Mouse (Mus musculus): ENCODE measurements around the gene Degs1. TPM values are rescaled to one million over a fixed set of nuclear protein-coding genes. Genes with fewer than 3 reads are reported as not detected.

The Degs1 gene
- 70.2 and 70.6 TPM in 2 replicates for polyA plus RNA-seq (2016; fragmentation: Nextera tagmentation; extraction: Ambion mirVana)

DNA sequence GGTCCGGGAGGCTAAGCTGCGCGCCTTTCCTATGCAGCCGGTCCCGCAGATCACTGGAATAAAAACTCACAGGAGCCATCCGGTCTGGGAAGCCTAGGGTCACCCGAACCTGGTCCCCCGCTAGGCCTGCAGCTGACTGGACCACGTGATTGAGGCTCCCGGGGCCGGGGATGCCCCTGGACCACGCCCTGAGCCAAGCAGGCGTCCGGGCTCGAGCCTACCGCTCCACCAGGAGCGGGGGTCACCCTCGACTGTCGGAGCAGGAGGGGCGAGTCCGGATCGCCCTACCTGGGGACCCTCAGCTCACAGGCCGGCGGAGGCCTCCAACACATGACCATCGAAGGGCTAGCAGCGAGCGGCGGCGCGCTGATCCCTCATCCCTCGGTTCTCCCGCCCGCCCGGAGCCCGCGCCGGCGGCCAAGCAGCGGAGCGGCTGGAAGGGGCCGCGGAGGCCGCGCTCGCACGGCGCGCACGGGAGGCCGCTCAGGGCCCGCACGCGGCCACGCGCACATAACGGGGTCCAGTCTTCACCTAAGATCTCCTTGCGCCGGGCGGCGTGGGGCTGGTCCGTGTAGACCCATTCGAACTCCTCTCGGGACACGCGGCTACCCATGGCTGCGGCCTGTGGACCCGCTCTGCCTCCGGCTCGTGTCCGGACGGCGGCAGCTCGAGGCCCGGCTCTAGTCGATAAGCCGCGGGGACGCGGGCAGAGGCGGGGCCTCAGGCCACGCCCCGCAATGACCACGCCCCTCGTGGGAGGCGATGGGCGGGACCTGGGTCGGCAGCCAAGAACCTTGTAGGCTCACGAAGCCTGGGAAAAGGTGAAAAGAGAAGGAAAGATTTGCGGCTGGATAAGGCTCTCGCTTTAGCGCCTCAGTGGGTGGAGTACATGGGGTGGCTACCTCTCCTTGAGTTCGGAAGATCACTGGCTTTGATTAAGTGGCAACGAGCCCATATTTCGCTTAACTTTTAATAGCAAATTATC is at the start of gene Degs1:
Degs1 (minus strand) TSS at position 714 of the 985 bp plus-strand sequence.
- peak within 1 kb of the TSS; percentile 68 for H3K4me2 ChIP-seq (replicated peaks)
- no peaks in the 10 kb centered on the region for H3K9me3 ChIP-seq (replicated peaks)
- 0 out of 2 replicates have a peak, but pooled peaks cover 3% of the 10 kb centered on the region for H3K27me3 ChIP-seq
- H3K27ac ChIP-seq, result peak within 1 kb of the TSS; percentile 83
- peaks cover 21% of the 10 kb centered on the region for H3K4me1 ChIP-seq
- peaks cover 14% of the 10 kb centered on the region for H3K36me3 ChIP-seq
- peak; percentile 92 for ATAC-seq (ENCODE audit: low FRiP score)
- peak within 1 kb of the TSS; percentile 68 for H3K4me3 ChIP-seq
- peak within 1 kb of the TSS; percentile 78 for H3K9ac ChIP-seq
- WGBS, result under 1% methylated on average over 94 of the region's 94 CpGs

DNA sequence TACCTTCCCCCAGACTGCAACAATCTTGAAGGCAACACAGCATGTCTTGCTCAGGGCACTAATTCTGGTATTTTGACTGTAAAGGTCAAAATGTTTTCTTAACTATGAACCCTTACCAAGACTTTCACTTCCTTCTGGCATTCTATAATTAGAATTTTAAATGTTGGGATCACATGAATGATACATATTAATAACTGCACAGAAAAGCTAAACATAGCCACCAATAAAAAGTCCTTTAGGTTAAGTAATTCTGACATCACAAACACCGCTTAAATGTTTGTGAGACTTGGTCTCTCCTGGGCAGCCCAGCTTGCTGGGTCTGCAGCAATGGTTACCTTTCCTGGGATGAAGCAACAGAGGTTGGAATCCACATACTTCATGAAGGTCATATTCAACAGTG is 43.3 kb upstream of the Degs1 start:
- Histone ChIP-seq H3K36me3 (peaks cover 75% of the 10 kb centered on the region), H3K4me3 (no peak overlapping the region), H3K9ac (no peak overlapping the region), H3K4me1 (no peaks in the 10 kb centered on the region), H3K27me3 (no peaks in the 10 kb centered on the region), H3K27ac (no peak overlapping the region), H3K4me2 (replicated peaks) (no peak overlapping the region), H3K9me3 (replicated peaks) (no peaks in the 10 kb centered on the region)
- WGBS, result 97% methylated on average over 1 of the region's 1 CpGs
- ATAC-seq (ENCODE audit: low FRiP score), result no peak

GRCm38 (mm10) chr1:182324552-182324951 is 41.9 kb upstream of the Degs1 start:
- Histone ChIP-seq H3K27me3 (no peaks in the 10 kb centered on the region), H3K4me1 (no peaks in the 10 kb centered on the region), H3K9me3 (replicated peaks) (no peaks in the 10 kb centered on the region), H3K4me2 (replicated peaks) (no peak overlapping the region), H3K27ac (no peak overlapping the region), H3K4me3 (no peak overlapping the region), H3K36me3 (peaks cover 82% of the 10 kb centered on the region), H3K9ac (no peak overlapping the region)
- WGBS, result 96% methylated on average over 7 of the region's 7 CpGs
- no peak for ATAC-seq (ENCODE audit: low FRiP score)

DNA sequence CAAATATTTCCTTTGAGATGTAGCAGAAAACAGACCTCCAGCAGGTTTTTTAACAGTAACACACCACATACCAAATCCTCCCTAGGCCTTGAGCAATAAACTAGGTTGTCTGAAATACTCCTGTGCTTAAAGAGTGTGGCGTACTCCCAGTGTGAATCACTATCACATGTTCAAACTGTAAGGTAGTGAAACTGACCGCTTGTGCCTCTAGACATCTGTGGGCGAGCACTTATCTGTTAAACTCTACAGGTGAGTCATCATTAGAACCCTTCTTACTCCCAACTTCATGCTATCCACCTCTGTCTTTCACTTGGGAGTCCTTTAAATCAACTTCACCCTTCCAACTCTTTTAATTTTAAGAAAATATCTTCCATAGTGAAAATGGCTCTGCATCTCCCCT is 40.5 kb upstream of the Degs1 start:
- Histone ChIP-seq H3K4me2 (replicated peaks) (no peak overlapping the region), H3K27me3 (no peaks in the 10 kb centered on the region), H3K9me3 (replicated peaks) (no peaks in the 10 kb centered on the region), H3K36me3 (peaks cover 86% of the 10 kb centered on the region), H3K4me3 (no peak overlapping the region), H3K4me1 (no peaks in the 10 kb centered on the region), H3K27ac (no peak overlapping the region), H3K9ac (no peak overlapping the region)
- no peak for ATAC-seq (ENCODE audit: low FRiP score)
- WGBS, result 99% methylated on average over 3 of the region's 3 CpGs

DNA sequence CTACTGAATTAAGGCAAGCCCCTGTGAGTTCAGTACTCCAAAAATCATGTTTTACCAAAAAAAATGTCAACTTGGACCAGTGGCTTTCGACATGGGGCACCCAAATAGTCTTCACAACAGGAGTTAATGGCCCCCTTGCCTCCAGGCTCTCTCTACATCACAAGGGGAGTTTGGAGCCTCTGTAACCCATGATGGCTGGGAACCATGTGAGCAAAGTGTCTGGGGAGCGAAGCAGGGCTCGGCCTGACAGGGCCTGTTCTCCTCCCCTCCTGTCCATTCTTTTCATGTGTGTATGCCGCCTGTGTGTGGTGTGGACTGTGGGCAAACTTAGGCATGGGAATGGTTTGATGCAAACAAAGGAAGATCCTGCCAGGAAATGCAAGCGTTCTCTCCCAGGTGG is 31.6 kb upstream of the Degs1 start:
- H3K4me2 ChIP-seq (replicated peaks), result no peak overlapping the region
- ATAC-seq (ENCODE audit: low FRiP score), result no peak
- peaks cover 3% of the 10 kb centered on the region; the same call in 1 of the 2 replicates for H3K9me3 ChIP-seq (replicated peaks)
- no peaks in the 10 kb centered on the region for H3K4me1 ChIP-seq
- no peaks in the 10 kb centered on the region for H3K27me3 ChIP-seq
- H3K27ac ChIP-seq, result no peak overlapping the region
- no peak overlapping the region for H3K4me3 ChIP-seq
- H3K9ac ChIP-seq, result no peak overlapping the region
- WGBS, result over 99% methylated on average over 5 of the region's 5 CpGs
- peaks cover 69% of the 10 kb centered on the region for H3K36me3 ChIP-seq

DNA sequence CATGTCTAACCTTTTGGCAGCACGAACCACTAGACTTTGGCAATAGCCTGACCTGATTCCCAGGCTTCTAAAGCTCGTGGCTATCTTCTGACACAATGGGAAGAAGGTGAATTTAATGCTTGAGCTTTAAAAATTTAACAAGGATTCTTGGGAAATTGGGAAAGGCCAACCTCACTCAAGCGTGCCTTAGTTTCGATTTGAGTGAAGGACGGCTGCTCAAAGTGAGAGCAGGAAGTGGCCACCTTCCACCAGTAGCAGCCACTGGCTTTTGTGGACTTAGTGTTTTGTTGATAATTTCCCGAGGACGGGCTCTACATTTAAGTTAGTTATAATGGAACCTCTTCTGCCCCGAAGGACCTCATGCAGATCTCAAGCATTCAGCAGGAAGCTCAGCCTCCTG is 30.6 kb upstream of the Degs1 start:
- H3K9me3 ChIP-seq (replicated peaks), result peaks cover 3% of the 10 kb centered on the region; the same call in 1 of the 2 replicates
- no peak overlapping the region for H3K27ac ChIP-seq
- no peak overlapping the region for H3K4me2 ChIP-seq (replicated peaks)
- no peak for ATAC-seq (ENCODE audit: low FRiP score)
- H3K4me1 ChIP-seq, result no peaks in the 10 kb centered on the region
- H3K4me3 ChIP-seq, result no peak overlapping the region
- H3K9ac ChIP-seq, result no peak overlapping the region
- peaks cover 59% of the 10 kb centered on the region for H3K36me3 ChIP-seq
- no peaks in the 10 kb centered on the region for H3K27me3 ChIP-seq
- 94% methylated on average over 8 of the region's 8 CpGs for WGBS

- Histone ChIP-seq H3K36me3 (peaks cover 41% of the 10 kb centered on the region), H3K4me1 (no peaks in the 10 kb centered on the region), H3K4me3 (no peak overlapping the region), H3K4me2 (replicated peaks) (no peak overlapping the region), H3K27me3 (no peaks in the 10 kb centered on the region), H3K9ac (no peak overlapping the region), H3K27ac (no peak overlapping the region), H3K9me3 (replicated peaks) (peaks cover 3% of the 10 kb centered on the region; the same call in 1 of the 2 replicates)
- no peak for ATAC-seq (ENCODE audit: low FRiP score)
- 97% methylated on average over 5 of the region's 5 CpGs for WGBS
Observed at GRCm38 (mm10) chr1:182311376-182311775, 28.8 kb upstream of the Degs1 start.

GRCm38 (mm10) chr1:182310316-182310715 is 27.7 kb upstream of the Degs1 start:
- H3K9ac ChIP-seq, result no peak overlapping the region
- H3K9me3 ChIP-seq (replicated peaks), result peaks cover 3% of the 10 kb centered on the region; the same call in 1 of the 2 replicates
- no peak for ATAC-seq (ENCODE audit: low FRiP score)
- H3K36me3 ChIP-seq, result peaks cover 34% of the 10 kb centered on the region
- no peaks in the 10 kb centered on the region for H3K27me3 ChIP-seq
- no peak overlapping the region for H3K27ac ChIP-seq
- H3K4me1 ChIP-seq, result no peaks in the 10 kb centered on the region
- H3K4me3 ChIP-seq, result no peak overlapping the region
- WGBS, result 91% methylated on average over 2 of the region's 2 CpGs
- H3K4me2 ChIP-seq (replicated peaks), result no peak overlapping the region

DNA sequence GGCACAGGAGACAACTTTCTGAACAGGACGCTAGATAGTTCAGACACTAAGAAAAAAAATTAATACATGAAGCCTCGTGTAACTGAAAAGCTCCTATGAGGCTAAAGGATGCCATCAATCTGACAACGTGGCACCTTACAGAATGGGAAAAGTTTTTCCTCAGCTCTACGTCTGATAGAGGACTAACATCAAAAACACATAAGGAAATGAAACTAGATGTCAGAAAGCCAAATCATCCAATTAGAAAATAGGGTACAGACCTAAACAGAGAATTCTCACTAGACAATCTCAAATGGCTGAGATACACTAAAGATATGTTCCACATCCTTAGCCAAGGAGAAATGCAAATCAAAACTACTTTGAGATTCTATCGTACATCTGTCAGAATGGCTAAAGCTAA is 26.8 kb upstream of the Degs1 start:
- Histone ChIP-seq H3K27ac (no peak overlapping the region), H3K27me3 (no peaks in the 10 kb centered on the region), H3K4me1 (no peaks in the 10 kb centered on the region), H3K9ac (no peak overlapping the region), H3K9me3 (replicated peaks) (peaks cover 3% of the 10 kb centered on the region; the same call in 1 of the 2 replicates), H3K36me3 (peaks cover 25% of the 10 kb centered on the region), H3K4me2 (replicated peaks) (no peak overlapping the region), H3K4me3 (no peak overlapping the region)
- no peak for ATAC-seq (ENCODE audit: low FRiP score)
- WGBS, result 80% methylated on average over 5 of the region's 5 CpGs

DNA sequence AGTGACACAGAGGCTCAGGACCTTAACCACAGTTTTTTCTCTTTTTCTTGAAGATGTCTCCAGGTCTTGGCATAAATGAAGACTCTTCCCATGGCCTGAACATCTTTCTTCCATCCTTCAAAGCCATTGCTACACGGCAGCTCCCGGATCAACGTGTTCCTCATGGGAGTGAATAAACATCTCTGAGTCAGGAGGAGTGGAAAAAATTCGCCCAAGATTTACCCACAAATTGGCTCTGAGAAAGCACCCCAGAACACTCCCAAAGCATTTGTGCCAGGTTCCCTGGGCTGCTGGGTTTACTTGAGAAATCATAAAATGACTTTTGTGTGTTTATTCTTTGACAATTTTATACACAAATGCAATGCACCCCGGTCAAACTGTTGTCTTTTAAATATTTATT is 20.3 kb upstream of the Degs1 start:
- no peak for ATAC-seq (ENCODE audit: low FRiP score)
- no peaks in the 10 kb centered on the region for H3K9me3 ChIP-seq (replicated peaks)
- no peaks in the 10 kb centered on the region for H3K36me3 ChIP-seq
- H3K27me3 ChIP-seq, result no peaks in the 10 kb centered on the region
- 92% methylated on average over 5 of the region's 5 CpGs for WGBS
- H3K4me3 ChIP-seq, result no peak overlapping the region
- H3K4me2 ChIP-seq (replicated peaks), result no peak overlapping the region
- H3K27ac ChIP-seq, result no peak overlapping the region
- no peaks in the 10 kb centered on the region for H3K4me1 ChIP-seq
- H3K9ac ChIP-seq, result no peak overlapping the region

GRCm38 (mm10) chr1:182302176-182302870 is 19.7 kb upstream of the Degs1 start:
- Histone ChIP-seq H3K4me3 (no peak overlapping the region), H3K27me3 (no peaks in the 10 kb centered on the region), H3K9me3 (replicated peaks) (no peaks in the 10 kb centered on the region), H3K27ac (no peak overlapping the region), H3K4me1 (no peaks in the 10 kb centered on the region), H3K4me2 (replicated peaks) (no peak overlapping the region), H3K9ac (no peak overlapping the region), H3K36me3 (no peaks in the 10 kb centered on the region)
- no peak for ATAC-seq (ENCODE audit: low FRiP score)
- WGBS, result 85% methylated on average over 6 of the region's 6 CpGs

- H3K27ac ChIP-seq, result no peak overlapping the region
- no peaks in the 10 kb centered on the region for H3K27me3 ChIP-seq
- no peak overlapping the region for H3K4me3 ChIP-seq
- H3K9ac ChIP-seq, result no peak overlapping the region
- no peak overlapping the region for H3K4me2 ChIP-seq (replicated peaks)
- H3K36me3 ChIP-seq, result no peaks in the 10 kb centered on the region
- H3K4me1 ChIP-seq, result no peaks in the 10 kb centered on the region
- no peak for ATAC-seq (ENCODE audit: low FRiP score)
- WGBS, result 98% methylated on average over 5 of the region's 5 CpGs
- no peaks in the 10 kb centered on the region for H3K9me3 ChIP-seq (replicated peaks)
Observed at GRCm38 (mm10) chr1:182297821-182298220, 15.2 kb upstream of the Degs1 start.
